Mouse (Mus musculus) midbrain, embryonic 14.5 days (tissue): ENCODE measurements around the gene Smad5. TPM values are rescaled to one million over a fixed set of nuclear protein-coding genes. Genes with fewer than 3 reads are reported as not detected.

ENCODE experiments used
- ATAC-seq: fragments of 200-750 bp; cut with Nextera tagmentation; 2 replicates; pipeline ENCODE4 v1.8.0; 2017; ENCODE audit warnings: moderate number of reproducible peaks, moderate library complexity; ENCODE audit not compliant: low FRiP score, low TSS enrichment
- DNase-seq: peaks from one replicate; pipeline ENCODE4 v3.0.0-alpha.2; 2015
- H3K27ac ChIP-seq: fragments of 300-500 bp; sonication (generic); replicated peaks from 2 replicates; pipeline ENCODE4 v1.5.1; 2014; ENCODE audit warnings: mild to moderate bottlenecking, low read depth, low read length, moderate library complexity
- H3K27me3 ChIP-seq: fragments of 300-500 bp; sonication (generic); 2 replicates; pipeline ENCODE4 v1.6.1; 2014; ENCODE audit warnings: low read length, control low read depth, mixed read lengths; ENCODE audit not compliant: control insufficient read depth, insufficient read depth
- H3K36me3 ChIP-seq: fragments of 300-500 bp; sonication (generic); 2 replicates; pipeline ENCODE4 v1.6.1; 2014; ENCODE audit warnings: low read length, control low read depth; ENCODE audit not compliant: control insufficient read depth, insufficient read depth
- H3K4me1 ChIP-seq: fragments of 300-500 bp; sonication (generic); 2 replicates; pipeline ENCODE4 v1.6.1; 2014; ENCODE audit warnings: mild to moderate bottlenecking, antibody characterized with exemption, low read length, control low read depth; ENCODE audit not compliant: control insufficient read depth, insufficient read depth
- H3K4me2 ChIP-seq: fragments of 300-500 bp; sonication (generic); 2 replicates; pipeline ENCODE4 v1.6.1; 2014; ENCODE audit warnings: mild to moderate bottlenecking, low read length, moderate library complexity
- H3K4me3 ChIP-seq: fragments of 300-500 bp; sonication (generic); replicated peaks from 2 replicates; pipeline ENCODE4 v1.5.1; 2014; ENCODE audit warnings: low read depth, low read length
- H3K9ac ChIP-seq: fragments of 300-500 bp; sonication (generic); replicated peaks from 2 replicates; pipeline ENCODE4 v1.6.1; 2014; ENCODE audit warnings: mild to moderate bottlenecking, low read length, moderate library complexity
- H3K9me3 ChIP-seq: fragments of 300-500 bp; sonication (generic); 2 replicates; pipeline ENCODE4 v1.6.1; 2016; ENCODE audit warnings: low read length, control low read depth, mixed read lengths; ENCODE audit not compliant: control insufficient read depth
- WGBS: fragments of 180-500 bp; shearing (Covaris S2); extraction: QIAGEN DNeasy Blood & Tissue Kit; methylation state at CpG from one replicate; pipeline ENCODE4 v1.1.7; 2014; 5-methylcytosine and 5-hydroxymethylcytosine counted together
- polyA plus RNA-seq: library from polyadenylated mRNA; unstranded; fragments of >200 nt; fragmentation: Nextera tagmentation; extraction: Ambion mirVana; gene quantifications from 2 replicates; pipeline ENCODE4 v1.2.1, GENCODE M21; 2014

Smad5 gene
- polyA plus RNA-seq, 1 experiment from 2014 or later, result 35.7 TPM

DNA sequence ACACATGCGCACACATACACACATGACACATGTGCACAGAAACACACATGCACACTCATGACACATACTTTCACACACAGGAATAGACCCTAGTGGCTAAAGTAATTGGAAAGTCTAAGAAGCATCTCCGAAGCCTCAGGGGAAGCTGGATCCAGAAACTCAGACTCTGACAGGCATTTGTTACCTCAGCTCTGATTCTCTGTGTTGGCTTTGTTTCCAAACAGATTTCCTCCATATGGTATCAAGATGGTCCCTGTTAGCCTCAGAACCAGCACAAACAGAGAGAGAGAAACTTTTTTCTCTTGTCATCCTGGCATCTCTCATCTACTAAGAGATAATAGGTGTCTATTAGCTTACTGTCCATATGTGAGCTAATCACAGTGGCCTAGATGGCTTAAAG, 5.6 kb upstream of the Smad5 start:
- ATAC-seq, result no peak
- Histone ChIP-seq H3K27me3 (no peaks in the 10 kb centered on the region), H3K4me3 (no peak overlapping the region), H3K27ac (no peak overlapping the region), H3K4me2 (no peak overlapping the region), H3K9ac (no peak overlapping the region), H3K9me3 (no peaks in the 10 kb centered on the region), H3K4me1 (peaks cover 17% of the 10 kb centered on the region), H3K36me3 (no peaks in the 10 kb centered on the region)
- 90% methylated on average over 2 of the region's 2 CpGs for WGBS
- DNase-seq, result no peak

DNA sequence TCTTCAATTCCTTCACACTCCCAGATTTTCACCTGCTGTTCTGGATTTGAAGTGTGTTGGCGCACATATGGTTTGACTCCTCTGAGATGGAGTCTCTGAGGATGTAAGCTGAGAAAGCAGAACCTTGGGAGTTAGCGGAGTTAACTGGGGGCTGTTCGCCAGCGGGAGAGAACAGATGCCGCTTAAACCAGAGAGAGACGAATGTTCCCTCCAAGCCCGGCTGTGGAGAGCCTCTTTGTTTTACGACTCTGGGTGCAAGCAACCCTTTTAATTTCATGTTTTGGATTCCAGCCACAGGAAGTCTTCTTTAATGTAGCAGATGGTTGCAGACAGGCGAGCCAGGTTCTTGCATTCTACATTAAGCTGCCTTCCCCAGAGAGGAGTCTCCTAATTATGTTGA, 4.4 kb upstream of the Smad5 start:
- no peaks in the 10 kb centered on the region for H3K27me3 ChIP-seq
- no peak for ATAC-seq
- DNase-seq, result peak; percentile 74
- peak overlapping the region; percentile 21 for H3K4me2 ChIP-seq
- 0 out of 2 replicates have a peak overlapping the region, but pooled peaks have one; percentile 20 for H3K9ac ChIP-seq
- peak overlapping the region; percentile 71 for H3K27ac ChIP-seq
- no peaks in the 10 kb centered on the region for H3K36me3 ChIP-seq
- H3K4me1 ChIP-seq, result peaks cover 22% of the 10 kb centered on the region
- H3K4me3 ChIP-seq, result no peak overlapping the region
- H3K9me3 ChIP-seq, result no peaks in the 10 kb centered on the region
- 12% methylated on average over 9 of the region's 9 CpGs for WGBS

DNA sequence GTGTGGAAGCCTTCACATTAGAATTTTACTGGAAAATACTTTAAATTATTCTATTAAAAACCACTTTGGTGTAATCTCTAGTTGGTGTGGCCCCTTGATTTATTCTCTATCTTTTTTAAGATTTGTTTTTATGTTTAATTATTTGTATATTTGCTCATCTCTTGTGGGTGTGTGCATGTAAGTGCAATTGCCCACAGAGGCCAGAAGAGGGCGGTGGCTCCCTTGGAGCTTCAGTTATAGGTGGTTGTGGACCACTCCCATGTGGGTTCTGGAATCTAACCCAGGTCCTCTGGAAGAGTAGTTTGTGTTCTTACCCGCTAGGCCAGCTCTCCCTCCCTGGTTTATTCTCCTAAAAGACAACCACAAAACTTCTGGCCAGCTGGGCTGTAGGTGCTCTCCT, 3.4 kb upstream of the Smad5 start:
- Histone ChIP-seq H3K9ac (no peak overlapping the region), H3K4me2 (no peak overlapping the region), H3K4me1 (peaks cover 26% of the 10 kb centered on the region), H3K9me3 (no peaks in the 10 kb centered on the region), H3K27me3 (no peaks in the 10 kb centered on the region), H3K4me3 (no peak overlapping the region), H3K27ac (no peak overlapping the region), H3K36me3 (no peaks in the 10 kb centered on the region)
- 95% methylated on average over 2 of the region's 2 CpGs for WGBS
- ATAC-seq (no peak), DNase-seq (no peak)

DNA sequence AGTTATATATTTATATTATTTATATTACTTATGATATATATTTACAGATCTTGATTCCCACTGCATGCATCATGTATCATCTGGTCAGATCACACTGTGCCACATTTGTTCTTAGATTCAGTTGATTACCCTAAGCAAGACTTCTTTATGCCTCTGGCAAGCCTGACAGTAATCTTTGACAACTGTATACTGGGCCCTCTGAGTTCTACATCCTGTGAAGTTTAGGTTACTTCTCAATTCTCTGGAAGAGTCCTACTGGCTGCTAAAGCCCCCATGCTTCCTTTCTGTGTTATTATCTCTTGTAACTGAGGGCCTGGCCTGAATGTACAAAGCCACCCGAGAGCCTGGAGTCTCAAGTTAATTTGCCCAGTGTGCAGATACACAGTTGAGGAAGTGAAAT, 1.8 kb upstream of the Smad5 start:
- no peaks in the 10 kb centered on the region for H3K27me3 ChIP-seq
- H3K9ac ChIP-seq, result no peak overlapping the region
- no peak for DNase-seq
- WGBS, result 80% methylated on average over 1 of the region's 1 CpGs
- no peaks in the 10 kb centered on the region for H3K36me3 ChIP-seq
- ATAC-seq, result no peak
- H3K4me3 ChIP-seq, result no peak overlapping the region
- no peaks in the 10 kb centered on the region for H3K9me3 ChIP-seq
- peaks cover 42% of the 10 kb centered on the region for H3K4me1 ChIP-seq
- H3K27ac ChIP-seq, result no peak overlapping the region
- H3K4me2 ChIP-seq, result no peak overlapping the region

DNA sequence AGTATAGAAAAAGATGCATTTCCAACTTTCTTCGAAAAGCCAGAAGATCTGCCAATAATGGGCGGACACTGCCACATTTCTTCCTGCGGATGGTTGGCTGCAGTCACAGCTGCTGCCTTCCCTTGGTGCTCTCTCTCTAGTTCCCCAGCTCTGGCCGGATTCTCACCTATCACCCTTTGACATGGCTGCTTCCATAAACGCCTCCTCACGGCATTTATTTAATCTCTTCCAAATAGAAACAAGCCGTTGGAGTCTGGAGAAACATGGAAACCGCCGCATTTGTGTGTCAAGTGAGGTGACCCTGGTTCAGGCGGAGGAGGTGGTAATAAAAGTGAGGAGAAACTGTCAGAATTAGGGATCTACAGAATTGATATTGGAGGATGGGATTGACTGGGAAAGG, 886 bp upstream of the Smad5 start:
- Histone ChIP-seq H3K9ac (no peak overlapping the region), H3K4me2 (peak overlapping the region; percentile 70; the same call in 1 of the 2 replicates), H3K27ac (no peak overlapping the region), H3K4me1 (peaks cover 49% of the 10 kb centered on the region), H3K27me3 (no peaks in the 10 kb centered on the region), H3K4me3 (no peak overlapping the region), H3K9me3 (no peaks in the 10 kb centered on the region), H3K36me3 (no peaks in the 10 kb centered on the region)
- DNase-seq (no peak), ATAC-seq (no peak)
- WGBS, result 73% methylated on average over 10 of the region's 10 CpGs

DNA sequence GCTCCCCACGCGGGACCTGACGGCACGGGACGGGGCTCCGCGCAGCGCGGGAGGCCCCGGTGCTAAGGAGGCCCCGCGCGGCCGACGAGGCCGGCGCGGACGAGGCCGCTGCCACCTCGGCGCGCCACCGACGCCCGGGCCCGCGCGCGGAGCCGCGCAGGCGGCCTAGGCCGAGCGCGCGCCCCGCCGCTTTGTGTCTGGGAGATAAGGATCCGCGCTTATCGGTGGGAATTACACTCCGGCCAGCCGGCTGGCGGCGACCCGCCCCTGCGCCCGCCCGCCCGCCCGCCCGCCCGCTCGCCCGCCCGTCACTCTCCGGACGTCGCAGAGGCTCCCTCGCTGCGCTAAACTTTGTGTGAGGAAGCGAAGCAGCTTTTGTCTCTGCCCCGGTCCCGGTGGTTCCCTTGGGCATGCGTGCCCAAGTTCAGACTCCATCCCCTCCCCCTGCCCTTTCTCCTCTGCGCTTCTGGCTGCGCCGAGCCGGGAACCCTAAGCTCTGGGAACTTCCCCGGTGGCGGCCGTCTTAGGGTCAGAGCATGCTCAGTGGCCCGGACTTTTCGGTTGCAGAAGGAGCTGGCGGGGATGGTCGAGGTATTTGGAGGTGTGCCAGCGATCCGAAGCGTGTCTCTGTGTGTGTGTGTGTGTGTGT, 536 bp downstream of the Smad5 start:
- H3K36me3 ChIP-seq, result no peaks in the 10 kb centered on the region
- ATAC-seq, result peak; percentile 79
- DNase-seq, result peak; percentile 91
- peak overlapping the region; percentile 99 for H3K27ac ChIP-seq
- WGBS, result under 1% methylated on average over 63 of the region's 80 CpGs
- peak overlapping the region; percentile 70 for H3K4me2 ChIP-seq
- no peaks in the 10 kb centered on the region for H3K27me3 ChIP-seq
- no peaks in the 10 kb centered on the region for H3K9me3 ChIP-seq
- H3K4me3 ChIP-seq, result peak overlapping the region; percentile 71
- H3K4me1 ChIP-seq, result peaks cover 45% of the 10 kb centered on the region
- peak overlapping the region; percentile 92 for H3K9ac ChIP-seq

DNA sequence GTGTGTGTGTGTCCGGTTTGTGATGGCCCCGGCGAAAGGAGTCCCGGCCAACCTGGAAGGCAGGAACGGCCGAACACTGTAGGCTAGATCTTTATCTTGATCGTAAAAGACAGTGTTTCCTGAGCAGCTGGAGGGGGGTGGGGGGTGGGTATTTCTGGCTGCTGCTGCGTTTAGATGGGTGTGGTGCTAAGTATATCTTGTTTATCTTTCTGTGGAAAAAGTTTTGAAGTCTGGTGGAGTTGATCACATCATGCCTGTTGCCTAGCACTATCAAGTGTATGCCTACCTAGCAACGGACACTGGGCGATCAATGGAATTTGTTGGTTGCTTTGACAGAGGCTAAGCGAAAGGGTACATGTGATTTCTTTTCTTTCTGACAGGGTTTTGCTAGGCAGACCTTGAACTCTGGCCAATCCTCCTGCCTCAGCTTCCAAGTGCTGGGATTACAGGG, 1.1 kb downstream of the Smad5 start:
- Histone ChIP-seq H3K4me1 (peaks cover 40% of the 10 kb centered on the region), H3K4me2 (peak overlapping the region; percentile 70), H3K27ac (peak overlapping the region; percentile 99), H3K27me3 (no peaks in the 10 kb centered on the region), H3K9ac (peak overlapping the region; percentile 92), H3K9me3 (no peaks in the 10 kb centered on the region), H3K36me3 (no peaks in the 10 kb centered on the region), H3K4me3 (peak overlapping the region; percentile 71)
- DNase-seq, result peak; percentile 52
- peak; percentile 14; the same call in 1 of the 2 replicates for ATAC-seq
- under 1% methylated on average over 11 of the region's 11 CpGs for WGBS

DNA sequence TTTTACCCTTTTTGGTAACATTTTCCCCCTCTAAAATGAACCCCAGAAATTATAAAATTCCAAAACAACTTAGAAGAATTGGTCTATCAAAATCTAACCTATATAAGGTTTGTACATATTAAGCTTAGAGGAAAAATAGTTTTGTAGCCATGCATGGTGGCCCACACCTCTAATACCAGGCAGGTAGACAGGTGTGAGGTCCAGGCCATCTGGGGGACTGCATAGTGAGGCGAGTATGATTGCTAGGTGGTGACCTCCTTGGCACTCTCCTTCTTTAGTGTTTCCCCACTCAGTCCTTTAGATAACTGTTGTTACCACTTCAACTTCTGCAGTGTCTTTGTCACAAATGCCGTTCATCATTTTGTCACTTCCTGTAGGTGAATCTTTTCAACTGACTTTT, 1.8 kb downstream of the Smad5 start:
- Histone ChIP-seq H3K36me3 (no peaks in the 10 kb centered on the region), H3K4me2 (peak overlapping the region; percentile 70), H3K27me3 (no peaks in the 10 kb centered on the region), H3K4me3 (peak overlapping the region; percentile 71), H3K9me3 (no peaks in the 10 kb centered on the region), H3K27ac (no peak overlapping the region), H3K4me1 (peaks cover 44% of the 10 kb centered on the region), H3K9ac (peak overlapping the region; percentile 92; the same call in 1 of the 2 replicates)
- no peak for ATAC-seq
- WGBS, result 85% methylated on average over 2 of the region's 2 CpGs
- DNase-seq, result no peak

DNA sequence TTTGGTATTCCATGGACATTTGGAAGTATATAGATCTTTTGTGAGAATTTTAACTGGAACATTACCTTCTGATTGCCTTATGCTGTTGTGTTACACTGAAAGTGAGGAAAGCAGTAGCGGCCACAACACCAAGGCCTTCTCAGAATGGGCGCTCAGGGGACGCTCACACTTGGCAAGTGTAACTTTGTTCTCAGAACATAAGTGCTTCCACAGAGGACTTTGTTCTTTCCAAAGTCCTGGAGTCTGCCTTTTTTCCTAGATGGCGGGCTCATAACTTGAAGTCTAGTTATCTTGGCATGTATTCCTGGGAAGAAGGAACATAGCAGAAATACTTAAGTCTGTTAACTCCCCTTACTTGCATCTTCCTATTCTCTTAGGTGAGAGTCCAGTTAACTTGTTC, 4.3 kb downstream of the Smad5 start:
- Histone ChIP-seq H3K4me2 (no peak overlapping the region), H3K36me3 (no peaks in the 10 kb centered on the region), H3K27ac (no peak overlapping the region), H3K4me3 (no peak overlapping the region), H3K9me3 (no peaks in the 10 kb centered on the region), H3K4me1 (peaks cover 45% of the 10 kb centered on the region), H3K9ac (no peak overlapping the region), H3K27me3 (no peaks in the 10 kb centered on the region)
- DNase-seq (no peak), ATAC-seq (no peak)
- 96% methylated on average over 4 of the region's 4 CpGs for WGBS
